Mouse (Mus musculus) forebrain, embryonic 15.5 days (tissue): Measurements from ENCODE around the gene Wsb1. TPM values are rescaled to one million over a fixed set of nuclear protein-coding genes. Genes with fewer than 3 reads are reported as not detected.
"Not testable (repeated sequence)": the region's sequence is repeated elsewhere in the genome, so short reads cannot be mapped to it uniquely, and the experiment has no call there.

Experiments
- ATAC-seq: fragments of 200-750 bp; cut with Nextera tagmentation; replicated peaks from 2 replicates; pipeline ENCODE4 v1.8.0; 2017; ENCODE audit warnings: mild to moderate bottlenecking, moderate TSS enrichment, moderate library complexity
- H3K27ac ChIP-seq: fragments of 300-500 bp; sonication (generic); replicated peaks from 2 replicates; pipeline ENCODE4 v1.5.1; 2015; ENCODE audit warnings: mild to moderate bottlenecking, inconsistent platforms
- H3K27me3 ChIP-seq: fragments of 300-500 bp; sonication (generic); 2 replicates; pipeline ENCODE4 v1.6.1; 2015; ENCODE audit warnings: inconsistent platforms
- H3K36me3 ChIP-seq: fragments of 300-500 bp; sonication (generic); 2 replicates; pipeline ENCODE4 v1.6.1; 2015; ENCODE audit warnings: mild to moderate bottlenecking, inconsistent platforms
- H3K4me1 ChIP-seq: fragments of 300-500 bp; sonication (generic); 2 replicates; pipeline ENCODE4 v1.6.1; 2015; ENCODE audit warnings: inconsistent platforms
- H3K4me2 ChIP-seq: fragments of 300-500 bp; sonication (generic); replicated peaks from 2 replicates; pipeline ENCODE4 v1.6.1; 2015; ENCODE audit warnings: mild to moderate bottlenecking, inconsistent platforms
- H3K4me3 ChIP-seq: fragments of 300-500 bp; sonication (generic); 2 replicates; pipeline ENCODE4 v1.5.1; 2015; ENCODE audit warnings: mild to moderate bottlenecking, inconsistent platforms
- H3K9ac ChIP-seq: fragments of 300-500 bp; sonication (generic); replicated peaks from 2 replicates; pipeline ENCODE4 v1.6.1; 2015; ENCODE audit warnings: mild to moderate bottlenecking, inconsistent platforms
- H3K9me3 ChIP-seq: fragments of 300-500 bp; sonication (generic); 2 replicates; pipeline ENCODE4 v1.6.1; 2016; ENCODE audit warnings: inconsistent platforms
- WGBS: fragments of 180-500 bp; shearing (Covaris S2); methylation state at CpG from one replicate; pipeline ENCODE4 v1.1.7; 2015; ENCODE audit warnings: mixed read lengths; 5-methylcytosine and 5-hydroxymethylcytosine counted together
- polyA plus RNA-seq: library from polyadenylated mRNA; unstranded; fragments of >200 nt; fragmentation: Nextera tagmentation; extraction: Ambion mirVana; gene quantifications from 2 replicates; pipeline ENCODE4 v1.2.1, GENCODE M21; 2015

Gene Wsb1
- polyA plus RNA-seq, 1 experiment from 2014 or later: 470 TPM

DNA sequence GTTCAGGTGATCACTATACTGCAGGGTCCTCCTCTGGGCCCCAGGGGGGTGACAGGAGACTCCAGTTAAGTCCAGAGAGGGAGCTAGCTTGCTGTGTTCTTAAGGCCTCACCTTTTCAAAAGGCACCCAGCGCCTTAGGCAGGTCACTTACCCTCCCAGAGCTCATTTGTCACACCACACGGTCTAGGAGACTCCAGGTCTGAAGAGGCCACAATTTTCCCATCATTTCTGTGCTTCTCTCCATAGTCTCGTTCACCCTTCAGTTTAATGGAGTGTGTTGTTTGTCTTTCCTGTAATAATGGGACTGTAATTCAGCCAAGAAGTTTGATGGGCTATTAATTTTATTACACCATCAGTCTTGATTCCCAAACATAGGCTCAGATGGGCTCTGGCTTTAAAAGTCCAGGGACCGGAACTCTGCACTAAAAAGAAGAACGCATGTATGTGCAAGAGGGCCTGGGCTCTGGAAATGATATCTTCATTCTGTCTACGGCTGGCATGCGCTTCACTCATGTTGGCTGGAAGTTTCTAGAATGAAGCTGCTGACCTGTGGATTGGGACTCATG is 33.9 kb upstream of the Wsb1 start:
- 84% methylated on average over 7 of the region's 7 CpGs for WGBS
- H3K4me1 ChIP-seq: no peaks in the 10 kb centered on the region
- H3K4me3 ChIP-seq: no peak overlapping the region
- no peak for ATAC-seq
- H3K27me3 ChIP-seq: no peaks in the 10 kb centered on the region
- H3K9me3 ChIP-seq: no peaks in the 10 kb centered on the region
- no peak overlapping the region for H3K27ac ChIP-seq
- no peaks in the 10 kb centered on the region for H3K36me3 ChIP-seq
- no peak overlapping the region for H3K9ac ChIP-seq
- no peak overlapping the region for H3K4me2 ChIP-seq

DNA sequence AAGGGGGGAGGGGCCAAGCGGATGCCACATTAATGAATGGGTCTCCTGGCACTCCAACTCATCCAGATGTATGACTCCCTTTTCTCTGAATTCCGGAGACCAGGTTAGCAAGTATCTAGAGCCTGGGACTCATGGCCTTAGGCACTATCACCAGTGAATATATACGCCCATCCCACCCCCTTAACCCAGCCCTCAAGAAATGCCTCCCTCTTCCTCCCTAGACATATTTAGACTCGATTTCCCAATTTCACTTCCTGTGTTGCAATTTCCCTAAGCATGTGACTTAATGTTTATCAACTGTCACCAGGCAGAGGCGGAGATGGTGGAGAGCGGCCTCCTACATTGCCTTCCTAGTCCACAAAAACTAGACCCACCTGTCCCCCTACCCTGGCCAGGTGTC is 33.0 kb upstream of the Wsb1 start:
- Histone ChIP-seq H3K27me3 (no peaks in the 10 kb centered on the region), H3K9ac (no peak overlapping the region), H3K9me3 (no peaks in the 10 kb centered on the region), H3K4me3 (no peak overlapping the region), H3K4me2 (no peak overlapping the region), H3K27ac (no peak overlapping the region), H3K4me1 (no peaks in the 10 kb centered on the region), H3K36me3 (no peaks in the 10 kb centered on the region)
- no peak for ATAC-seq
- 85% methylated on average over 6 of the region's 6 CpGs for WGBS

DNA sequence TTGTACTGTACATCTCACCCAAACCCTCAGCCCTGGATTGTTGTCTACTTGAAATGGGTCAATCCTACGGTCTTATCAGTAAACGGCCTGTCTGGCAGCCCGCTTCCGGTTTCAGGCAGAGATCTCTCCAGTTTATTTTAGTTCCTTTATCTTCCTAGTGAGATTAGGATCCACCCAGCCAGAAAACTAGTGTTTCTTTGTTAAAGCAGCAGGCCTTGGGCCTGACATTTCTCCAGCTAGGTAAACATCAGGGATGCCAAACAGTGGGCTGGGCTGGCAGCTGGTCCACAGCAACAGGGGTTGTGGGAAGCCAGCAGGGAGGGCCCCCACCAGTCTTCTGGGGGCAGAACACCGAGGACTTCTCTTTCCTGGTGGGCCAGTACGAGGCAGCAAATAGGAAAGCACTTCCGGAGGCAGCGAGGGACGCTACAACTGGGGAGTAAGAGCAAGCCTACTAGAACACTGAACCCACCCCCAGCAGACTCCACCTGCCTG is 31.9 kb upstream of the Wsb1 start:
- Histone ChIP-seq H3K9ac (no peak overlapping the region), H3K4me2 (no peak overlapping the region), H3K4me1 (no peaks in the 10 kb centered on the region), H3K36me3 (no peaks in the 10 kb centered on the region), H3K9me3 (no peaks in the 10 kb centered on the region), H3K4me3 (no peak overlapping the region), H3K27ac (no peak overlapping the region), H3K27me3 (no peaks in the 10 kb centered on the region)
- ATAC-seq: no peak
- WGBS: 88% methylated on average over 9 of the region's 9 CpGs

DNA sequence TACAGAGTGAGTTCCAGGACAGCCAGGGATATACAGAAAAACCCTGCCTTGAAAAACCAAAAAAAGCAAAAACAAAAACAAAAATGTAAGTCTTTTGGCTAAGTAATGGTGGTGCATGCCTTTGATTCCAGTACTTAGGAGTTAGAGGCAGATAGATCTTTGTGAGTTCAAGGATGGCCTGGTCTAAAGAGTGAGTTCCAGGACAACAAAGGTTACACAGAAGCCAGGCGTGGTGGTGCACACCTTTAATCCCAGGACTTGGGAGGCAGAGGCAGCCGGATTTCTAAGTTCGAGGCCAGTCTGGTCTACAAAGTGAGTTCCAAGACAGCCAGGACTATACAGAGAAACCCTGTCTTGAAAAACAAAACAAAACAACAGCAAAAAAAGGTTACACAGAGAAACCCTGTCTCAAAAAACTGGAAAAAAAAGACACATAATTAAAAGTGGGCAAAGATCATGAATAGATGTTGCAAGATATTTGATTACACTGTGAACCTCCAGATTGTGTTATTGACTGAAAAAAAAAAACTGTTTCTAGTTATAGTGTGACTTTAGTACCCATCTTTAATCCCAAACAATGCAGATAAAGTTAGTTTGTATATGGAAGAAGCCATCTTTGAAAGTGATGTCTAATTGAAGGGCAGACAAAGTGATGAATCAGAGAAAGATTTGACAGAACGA is 29.0 kb upstream of the Wsb1 start:
- Histone ChIP-seq H3K36me3 (no peaks in the 10 kb centered on the region), H3K27me3 (no peaks in the 10 kb centered on the region), H3K4me3 (no peak overlapping the region), H3K4me1 (peaks cover 4% of the 10 kb centered on the region; the same call in 1 of the 2 replicates), H3K4me2 (no peak overlapping the region), H3K27ac (no peak overlapping the region), H3K9ac (no peak overlapping the region), H3K9me3 (no peaks in the 10 kb centered on the region)
- no peak for ATAC-seq
- WGBS: 89% methylated on average over 4 of the region's 4 CpGs

DNA sequence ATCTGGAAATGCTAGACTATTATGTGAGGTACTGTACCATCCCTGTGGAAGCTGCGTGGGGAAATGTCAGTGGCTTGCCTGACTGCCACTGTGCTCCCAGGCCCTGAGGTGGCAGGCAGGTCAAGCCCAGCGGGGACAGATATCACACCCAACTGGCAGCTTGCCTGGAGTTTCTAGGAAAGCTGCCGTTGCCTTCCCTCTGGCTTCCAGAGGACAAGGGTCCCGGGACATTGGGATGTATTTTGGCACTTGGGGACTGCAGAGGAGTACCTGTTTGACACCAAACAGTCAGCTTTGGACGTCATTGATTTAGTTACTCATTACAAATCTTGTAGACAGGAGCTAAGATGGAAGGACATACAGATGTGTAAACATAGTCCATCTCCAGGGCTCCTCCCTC is 26.9 kb upstream of the Wsb1 start:
- Histone ChIP-seq H3K4me1 (peaks cover 4% of the 10 kb centered on the region; the same call in 1 of the 2 replicates), H3K4me3 (no peak overlapping the region), H3K27ac (no peak overlapping the region), H3K27me3 (no peaks in the 10 kb centered on the region), H3K36me3 (no peaks in the 10 kb centered on the region), H3K9ac (no peak overlapping the region), H3K9me3 (no peaks in the 10 kb centered on the region), H3K4me2 (no peak overlapping the region)
- WGBS: 70% methylated on average over 5 of the region's 5 CpGs
- ATAC-seq: no peak

DNA sequence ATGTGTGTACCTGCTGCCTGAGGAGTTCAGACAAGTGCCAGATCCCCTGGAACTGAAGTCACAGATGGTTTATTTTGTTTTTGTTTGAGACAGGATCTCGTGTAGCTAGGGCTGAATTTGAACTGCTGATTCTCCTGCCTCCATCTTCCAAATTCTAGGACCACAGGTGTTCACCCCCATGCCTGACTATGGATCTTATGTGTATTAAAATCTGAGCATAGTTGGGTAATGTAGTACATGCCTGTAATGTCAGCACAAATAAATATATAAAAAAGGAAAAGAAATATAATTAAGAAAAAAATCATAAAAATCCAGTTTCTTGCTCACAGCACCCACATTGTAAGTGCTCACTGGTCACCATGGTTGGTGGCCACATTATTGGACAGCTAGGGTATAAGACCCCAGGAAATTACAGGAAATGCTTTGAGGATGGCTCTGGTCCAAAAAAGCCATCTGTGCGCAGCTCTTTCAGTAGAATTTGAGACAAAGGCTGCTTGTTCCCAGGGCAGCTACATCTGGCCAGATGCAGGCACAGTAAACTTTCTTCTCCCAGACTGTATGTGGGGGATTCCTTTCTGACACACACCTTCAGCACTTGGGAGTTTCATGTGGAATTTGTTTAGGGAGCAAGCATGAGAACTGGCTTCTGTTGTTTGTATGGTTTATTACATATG is 25.4 kb upstream of the Wsb1 start:
- Histone ChIP-seq H3K27me3 (no peaks in the 10 kb centered on the region), H3K9ac (no peak overlapping the region), H3K9me3 (no peaks in the 10 kb centered on the region), H3K4me1 (peaks cover 4% of the 10 kb centered on the region; the same call in 1 of the 2 replicates), H3K4me3 (no peak overlapping the region), H3K27ac (no peak overlapping the region), H3K36me3 (no peaks in the 10 kb centered on the region), H3K4me2 (no peak overlapping the region)
- ATAC-seq: no peak
- WGBS: 51% methylated on average over 2 of the region's 2 CpGs

DNA sequence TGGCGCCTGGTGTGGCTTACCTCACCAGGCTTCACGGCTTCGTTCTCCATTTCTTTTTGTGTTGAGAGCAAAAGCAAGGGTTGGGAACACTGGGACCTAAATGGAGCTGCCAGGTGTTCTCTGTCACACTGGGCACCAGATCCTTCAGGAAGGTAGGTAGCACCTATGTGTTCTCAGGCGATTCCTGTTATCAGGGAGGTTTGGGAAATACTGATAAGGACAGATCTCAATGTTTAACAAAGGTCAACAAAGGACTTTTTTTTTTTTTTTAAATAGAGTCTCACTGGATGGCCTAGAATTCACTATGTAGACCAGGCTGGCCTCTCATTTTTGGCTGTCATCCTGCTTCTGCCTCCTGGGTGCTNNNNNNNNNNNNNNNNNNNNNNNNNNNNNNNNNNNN is 19.3 kb upstream of the Wsb1 start:
- Histone ChIP-seq H3K27ac (no peak overlapping the region), H3K36me3 (no peaks in the 10 kb centered on the region), H3K27me3 (no peaks in the 10 kb centered on the region), H3K9ac (no peak overlapping the region), H3K4me1 (no peaks in the 10 kb centered on the region), H3K9me3 (no peaks in the 10 kb centered on the region), H3K4me2 (no peak overlapping the region), H3K4me3 (no peak overlapping the region)
- ATAC-seq: no peak
- WGBS: 84% methylated on average over 4 of the region's 4 CpGs

DNA sequence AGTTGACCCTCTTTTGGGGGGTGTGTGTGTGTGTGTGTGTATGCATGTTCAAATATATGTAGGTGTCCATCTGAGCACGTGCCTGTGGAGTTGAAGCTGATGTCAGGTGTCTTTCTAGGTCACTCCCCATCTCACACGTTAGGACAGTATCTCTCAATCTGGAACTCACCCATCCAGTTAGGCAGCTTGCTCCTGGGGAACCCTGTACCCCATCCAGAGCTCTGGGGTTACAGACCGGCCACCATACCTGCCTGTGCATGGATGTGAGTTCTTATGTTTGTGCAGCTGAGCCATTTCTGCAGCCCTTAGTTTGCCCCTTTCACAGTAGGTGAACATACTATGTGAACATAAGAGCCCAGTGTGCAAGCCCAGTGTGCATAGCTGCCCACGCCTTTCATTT is 18.6 kb upstream of the Wsb1 start:
- no peaks in the 10 kb centered on the region for H3K36me3 ChIP-seq
- no peak overlapping the region for H3K4me2 ChIP-seq
- ATAC-seq: no peak
- no peak overlapping the region for H3K4me3 ChIP-seq
- H3K9me3 ChIP-seq: no peaks in the 10 kb centered on the region
- no peaks in the 10 kb centered on the region for H3K27me3 ChIP-seq
- 73% methylated on average over 4 of the region's 4 CpGs for WGBS
- no peak overlapping the region for H3K27ac ChIP-seq
- H3K9ac ChIP-seq: no peak overlapping the region
- no peaks in the 10 kb centered on the region for H3K4me1 ChIP-seq

DNA sequence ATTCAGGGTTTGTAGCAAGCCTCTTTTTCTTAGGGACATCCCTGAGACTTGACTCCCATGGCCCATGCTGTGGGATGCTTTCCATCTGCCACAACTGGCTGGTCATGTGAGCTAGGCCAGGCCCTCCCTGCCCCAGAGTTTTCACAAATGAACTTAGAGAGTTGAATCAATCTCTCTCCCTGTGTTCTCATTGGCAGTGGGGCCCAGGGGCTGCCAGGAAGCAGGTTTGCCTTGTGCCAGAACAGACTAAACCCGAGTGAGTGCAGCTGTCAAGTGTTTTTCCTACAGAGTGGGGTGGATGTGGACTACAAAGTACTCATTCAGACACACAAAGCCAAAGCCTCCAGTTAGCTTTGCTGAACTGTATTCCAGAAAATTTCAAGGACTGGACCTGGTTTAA is 12.7 kb upstream of the Wsb1 start:
- Histone ChIP-seq H3K36me3 (no peaks in the 10 kb centered on the region), H3K9me3 (no peaks in the 10 kb centered on the region), H3K27me3 (no peaks in the 10 kb centered on the region), H3K4me3 (no peak overlapping the region), H3K9ac (no peak overlapping the region), H3K4me2 (no peak overlapping the region), H3K4me1 (no peaks in the 10 kb centered on the region), H3K27ac (no peak overlapping the region)
- 17% methylated on average over 1 of the region's 1 CpGs for WGBS
- ATAC-seq: no peak

DNA sequence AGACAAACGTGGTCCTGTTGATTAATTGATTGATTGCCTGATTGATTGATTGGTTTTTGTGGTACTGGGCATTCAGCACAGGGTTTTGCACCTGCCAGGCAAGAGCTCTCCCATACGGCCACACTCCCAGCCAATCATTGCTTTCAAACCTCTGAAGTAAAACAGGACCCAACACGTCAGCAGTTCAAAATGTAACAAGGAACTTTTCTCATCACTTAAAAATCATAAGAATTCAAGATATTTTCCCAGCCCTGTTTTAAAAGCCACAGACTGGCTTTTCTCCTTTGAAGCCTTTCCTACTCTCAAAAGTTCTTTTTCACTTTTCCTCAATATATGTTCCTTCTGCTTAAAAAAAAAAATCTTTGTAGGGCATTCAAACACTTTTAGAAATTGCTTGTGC is 9.9 kb upstream of the Wsb1 start:
- Histone ChIP-seq H3K27me3 (no peaks in the 10 kb centered on the region), H3K27ac (no peak overlapping the region), H3K4me2 (no peak overlapping the region), H3K4me1 (no peaks in the 10 kb centered on the region), H3K36me3 (no peaks in the 10 kb centered on the region), H3K9ac (no peak overlapping the region), H3K9me3 (no peaks in the 10 kb centered on the region), H3K4me3 (no peak overlapping the region)
- 64% methylated on average over 3 of the region's 3 CpGs for WGBS
- ATAC-seq: no peak

DNA sequence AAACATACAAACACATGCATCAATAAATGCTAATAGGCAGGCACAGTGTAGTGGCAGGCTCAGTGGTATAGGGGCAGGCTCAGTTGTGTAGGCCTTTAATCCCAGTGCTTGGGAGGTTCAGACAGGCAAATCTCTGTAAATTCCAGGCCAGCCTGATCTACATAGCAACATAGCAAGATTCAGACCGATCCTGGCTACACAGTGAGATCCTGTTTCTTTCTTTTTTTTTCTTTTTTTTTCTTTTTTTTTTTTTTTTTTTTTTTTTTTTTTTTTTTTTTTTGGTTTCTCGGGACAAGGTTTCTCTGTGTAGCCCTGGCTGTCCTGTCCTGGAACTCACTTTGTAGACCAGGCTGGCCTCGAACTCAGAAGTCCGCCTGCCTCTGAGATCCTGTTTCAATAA is 5.7 kb upstream of the Wsb1 start:
- H3K36me3 ChIP-seq, H3K4me2 ChIP-seq, H3K9ac ChIP-seq, ATAC-seq, H3K27ac ChIP-seq, H3K4me3 ChIP-seq, H3K4me1 ChIP-seq, H3K27me3 ChIP-seq, H3K9me3 ChIP-seq: not testable (repeated sequence)
- 85% methylated on average over 4 of the region's 4 CpGs for WGBS

DNA sequence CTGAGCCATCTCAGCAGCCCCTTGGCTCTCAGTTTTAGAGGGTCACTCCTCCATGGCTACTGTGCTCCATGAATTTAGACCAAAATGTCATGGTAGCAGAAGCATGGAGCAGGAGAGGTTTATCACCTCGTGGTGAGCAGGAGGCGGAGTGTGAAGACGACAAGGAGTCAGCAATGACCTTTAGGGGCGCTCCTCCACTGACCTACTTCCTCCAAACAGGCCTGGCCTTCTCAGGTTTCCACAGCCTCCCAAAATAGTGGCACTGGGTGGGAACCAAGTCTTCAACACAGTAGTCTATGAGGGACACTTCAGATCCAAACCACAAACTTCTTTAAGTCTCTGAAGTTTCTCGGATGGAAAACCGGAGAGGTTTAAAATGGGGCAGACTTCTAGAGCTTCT is 4.3 kb upstream of the Wsb1 start:
- no peaks in the 10 kb centered on the region for H3K9me3 ChIP-seq
- no peak overlapping the region for H3K9ac ChIP-seq
- no peak for ATAC-seq
- no peak overlapping the region for H3K27ac ChIP-seq
- H3K4me1 ChIP-seq: peaks cover 5% of the 10 kb centered on the region
- no peak overlapping the region for H3K4me2 ChIP-seq
- 86% methylated on average over 6 of the region's 6 CpGs for WGBS
- H3K27me3 ChIP-seq: no peaks in the 10 kb centered on the region
- H3K4me3 ChIP-seq: no peak overlapping the region
- H3K36me3 ChIP-seq: no peaks in the 10 kb centered on the region
